Mouse (Mus musculus): ENCODE measurements around the gene Slit3.
A peak's percentile ranks its signal among the peaks of the same experiment; 100 is the strongest.

Gene Slit3

DNA sequence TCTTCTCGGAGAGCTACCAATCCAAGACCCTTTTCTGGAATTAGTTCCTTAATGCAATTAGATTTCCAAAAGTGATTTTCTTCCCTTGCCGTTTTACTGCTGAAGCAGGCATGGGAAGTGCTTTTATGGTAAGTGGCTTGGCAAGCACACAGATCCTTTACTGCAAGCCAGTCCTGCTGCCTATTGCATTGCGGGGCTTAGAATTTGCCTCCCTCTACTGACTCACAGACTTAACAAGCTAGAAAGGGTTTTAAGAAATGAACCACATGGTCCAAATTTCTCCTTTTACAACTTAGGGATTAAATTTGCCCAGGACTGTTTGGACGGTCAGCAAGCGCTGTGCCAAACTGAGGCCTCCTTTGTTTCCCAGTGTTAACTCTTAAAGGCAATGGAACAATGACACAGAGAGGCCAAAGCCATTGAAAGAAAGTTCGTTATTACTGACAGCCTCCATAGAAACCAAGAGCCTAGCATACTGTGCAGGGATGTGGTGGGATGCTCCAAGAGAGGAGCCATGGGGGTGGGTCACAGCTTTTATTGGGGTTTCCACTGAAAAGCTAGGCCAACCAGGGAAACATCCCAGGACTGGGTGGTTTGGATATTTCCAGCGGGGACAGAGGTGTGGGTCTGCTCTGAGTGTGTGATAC, 406.9 kb downstream of the Slit3 start:
- DNase-seq (ENCODE audit: low spot score): peak; percentile 24

- no peak for DNase-seq (ENCODE audit: low spot score)
Measured at GRCm38 (mm10) chr11:35535027-35535426, 414.0 kb downstream of the Slit3 start.

DNA sequence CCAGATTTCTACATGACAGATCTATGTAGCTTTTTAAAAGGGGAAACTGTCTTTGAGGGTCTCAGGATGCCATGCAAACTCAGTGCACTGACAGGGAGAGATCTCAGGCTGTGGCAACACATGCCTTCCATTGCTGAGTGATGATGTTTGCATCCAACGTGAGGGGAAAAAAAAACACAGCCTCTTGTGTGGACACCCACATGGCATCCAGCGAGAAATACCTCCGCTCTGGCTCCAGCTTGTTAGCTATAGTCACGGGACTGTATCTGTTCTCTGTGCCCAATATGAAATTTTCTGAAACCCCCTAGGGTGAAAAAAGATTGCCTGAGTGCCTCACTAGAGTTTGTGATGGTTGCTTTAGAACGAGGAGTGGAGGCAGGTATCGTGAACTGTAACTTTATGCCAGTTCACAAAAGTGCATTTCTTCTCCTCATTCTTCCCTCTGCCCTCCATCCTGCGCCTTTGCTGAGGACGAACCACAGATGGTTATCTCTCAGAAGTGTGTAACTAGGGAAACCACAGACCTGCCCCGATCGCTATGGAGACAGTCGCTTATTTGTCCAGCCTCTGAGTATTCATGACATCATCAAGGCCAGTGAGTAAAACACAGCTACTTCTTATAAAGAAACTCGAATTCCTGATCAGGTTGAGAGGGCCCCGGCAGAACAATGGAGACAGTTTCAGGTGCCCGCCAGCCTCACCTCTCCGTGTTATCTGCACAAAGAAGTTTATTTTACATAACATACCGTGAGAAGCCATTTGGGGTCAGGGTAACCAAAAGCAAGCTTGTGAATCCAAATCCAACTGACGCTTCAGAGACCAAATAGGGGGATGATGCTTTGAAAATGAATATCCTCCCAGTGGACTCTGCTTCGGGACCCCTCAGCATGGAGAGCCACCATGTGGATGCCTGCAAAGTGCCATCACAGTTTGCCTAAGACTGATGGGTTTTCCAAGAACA, 416.4 kb downstream of the Slit3 start:
- no peak for DNase-seq (ENCODE audit: low spot score)

DNA sequence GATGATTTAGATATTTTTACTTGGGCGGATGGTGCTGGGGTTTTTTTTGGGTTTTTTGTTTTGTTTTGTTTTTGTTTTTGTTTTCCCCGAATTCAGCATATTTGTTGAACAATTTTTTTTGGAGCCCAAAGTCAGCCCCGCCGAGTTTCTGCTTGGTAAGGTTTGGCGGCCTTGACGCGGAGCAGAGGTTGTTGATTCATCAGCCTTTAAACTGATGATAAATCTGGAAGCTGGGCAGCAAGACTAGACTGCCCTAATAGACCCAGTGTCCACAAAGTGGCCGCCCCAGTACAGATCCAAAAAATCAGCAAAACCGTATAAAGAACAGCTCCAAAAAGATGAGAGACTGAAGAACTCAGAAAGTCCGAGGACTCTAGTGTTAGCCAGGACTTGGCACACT, 421.7 kb downstream of the Slit3 start:
- DNase-seq (ENCODE audit: low spot score): no peak

- no peak for DNase-seq (ENCODE audit: low spot score)
Measured at GRCm38 (mm10) chr11:35544112-35545064, 423.4 kb downstream of the Slit3 start.

DNA sequence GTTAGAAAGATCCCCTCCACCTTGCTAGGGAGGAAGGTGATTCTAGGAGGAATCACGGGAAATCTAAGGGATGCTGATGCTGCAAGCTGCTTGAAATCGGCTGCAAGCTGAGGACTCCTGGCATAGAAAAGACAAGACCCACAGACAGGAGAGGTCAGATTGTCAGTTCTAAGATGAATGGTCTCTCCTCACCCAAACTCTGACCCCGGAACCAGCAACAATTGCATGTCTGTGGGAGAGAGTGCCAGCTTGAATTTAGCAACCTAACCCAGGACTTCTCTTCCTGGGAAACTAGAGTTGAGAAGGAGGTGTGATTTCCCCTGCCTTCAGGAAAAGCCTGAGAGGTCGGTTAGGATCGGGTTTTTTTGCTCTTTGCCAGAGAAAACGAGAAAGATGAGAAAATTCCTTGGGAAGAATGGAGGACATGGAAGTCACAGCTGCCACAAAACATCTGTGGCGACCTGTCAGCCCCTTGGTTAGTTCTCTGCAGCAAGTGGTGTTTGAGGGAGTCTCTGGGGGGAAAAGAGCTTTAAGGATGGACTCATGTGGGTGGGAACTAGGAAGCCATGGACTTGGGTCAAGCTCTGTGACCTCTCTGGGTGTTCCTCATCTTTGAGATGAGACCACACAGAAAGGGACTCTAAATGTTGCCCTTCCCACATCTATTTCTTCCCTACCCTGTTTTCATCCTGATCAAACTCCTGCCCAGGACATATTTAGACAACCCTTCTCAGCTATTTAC, 425.2 kb downstream of the Slit3 start:
- no peak for DNase-seq (ENCODE audit: low spot score)

DNA sequence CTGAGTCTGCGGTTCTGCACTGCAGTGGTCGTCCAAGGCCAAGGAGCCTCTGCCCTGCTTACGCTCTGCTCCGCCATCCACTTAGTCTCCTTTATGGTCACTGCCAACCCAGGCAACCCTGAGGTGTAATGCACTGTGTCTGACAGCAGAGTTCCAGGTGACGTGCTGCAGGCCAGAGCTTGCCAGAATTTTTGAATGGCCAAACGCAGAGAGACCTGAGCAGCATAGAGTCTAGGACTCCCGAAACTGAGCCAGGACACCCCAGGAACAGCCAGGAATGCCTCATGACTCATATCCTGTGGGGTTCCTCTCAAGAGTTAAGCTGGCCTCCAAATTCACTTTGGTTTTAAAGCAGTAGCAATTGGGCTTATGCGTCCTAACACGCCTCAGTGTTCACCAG, 429.0 kb downstream of the Slit3 start:
- DNase-seq (ENCODE audit: low spot score): no peak

GRCm38 (mm10) chr11:35556192-35556591, 435.2 kb downstream of the Slit3 start:
- DNase-seq (ENCODE audit: low spot score): no peak

GRCm38 (mm10) chr11:35557476-35557875, 436.5 kb downstream of the Slit3 start:
- no peak for DNase-seq (ENCODE audit: low spot score)

DNA sequence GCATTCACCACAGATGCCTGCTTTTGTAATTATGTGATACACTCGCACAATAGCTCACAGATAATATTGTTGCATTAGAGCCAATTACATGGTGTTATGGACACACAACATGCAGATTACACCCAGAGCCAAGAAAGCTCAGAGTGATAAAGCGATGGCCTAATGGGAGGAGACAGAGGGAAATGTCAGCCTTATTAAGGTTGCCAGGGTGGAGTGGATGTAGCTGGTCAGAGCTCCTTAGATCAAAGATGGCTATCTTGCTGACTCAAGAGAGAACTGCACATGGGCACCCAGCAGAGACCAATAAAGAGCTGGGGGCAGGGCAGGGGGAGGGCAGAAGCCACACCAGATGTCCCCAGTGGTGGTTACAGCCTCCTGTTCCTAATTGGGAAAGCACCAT, 437.3 kb downstream of the Slit3 start:
- DNase-seq (ENCODE audit: low spot score): no peak

GRCm38 (mm10) chr11:35559386-35559785, 438.4 kb downstream of the Slit3 start:
- DNase-seq (ENCODE audit: low spot score): no peak

DNA sequence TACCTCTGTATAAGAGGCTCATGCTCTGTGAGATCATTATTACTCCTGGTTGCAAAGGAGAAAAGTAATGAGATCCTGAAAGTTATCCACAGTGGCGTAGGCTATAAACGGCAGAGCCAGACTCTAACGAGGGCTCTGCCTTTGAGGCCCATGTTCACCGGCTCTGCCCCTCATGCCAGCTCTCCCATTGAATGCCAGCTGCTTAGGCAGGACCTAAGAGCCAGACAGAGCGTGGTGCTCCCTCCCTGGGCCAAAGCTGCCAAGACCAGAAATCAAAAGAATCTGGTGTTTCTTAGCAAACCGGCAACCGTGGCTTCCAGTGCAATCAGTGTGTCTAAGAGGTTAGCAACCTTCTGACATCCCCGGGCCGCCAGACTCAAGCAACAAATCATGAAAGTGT, 440.7 kb downstream of the Slit3 start:
- DNase-seq (ENCODE audit: low spot score): no peak

- no peak for DNase-seq (ENCODE audit: low spot score)
Measured at GRCm38 (mm10) chr11:35565322-35565721, 444.3 kb downstream of the Slit3 start.

- no peak for DNase-seq (ENCODE audit: low spot score)
Measured at GRCm38 (mm10) chr11:35566686-35567085, 445.7 kb downstream of the Slit3 start.

DNA sequence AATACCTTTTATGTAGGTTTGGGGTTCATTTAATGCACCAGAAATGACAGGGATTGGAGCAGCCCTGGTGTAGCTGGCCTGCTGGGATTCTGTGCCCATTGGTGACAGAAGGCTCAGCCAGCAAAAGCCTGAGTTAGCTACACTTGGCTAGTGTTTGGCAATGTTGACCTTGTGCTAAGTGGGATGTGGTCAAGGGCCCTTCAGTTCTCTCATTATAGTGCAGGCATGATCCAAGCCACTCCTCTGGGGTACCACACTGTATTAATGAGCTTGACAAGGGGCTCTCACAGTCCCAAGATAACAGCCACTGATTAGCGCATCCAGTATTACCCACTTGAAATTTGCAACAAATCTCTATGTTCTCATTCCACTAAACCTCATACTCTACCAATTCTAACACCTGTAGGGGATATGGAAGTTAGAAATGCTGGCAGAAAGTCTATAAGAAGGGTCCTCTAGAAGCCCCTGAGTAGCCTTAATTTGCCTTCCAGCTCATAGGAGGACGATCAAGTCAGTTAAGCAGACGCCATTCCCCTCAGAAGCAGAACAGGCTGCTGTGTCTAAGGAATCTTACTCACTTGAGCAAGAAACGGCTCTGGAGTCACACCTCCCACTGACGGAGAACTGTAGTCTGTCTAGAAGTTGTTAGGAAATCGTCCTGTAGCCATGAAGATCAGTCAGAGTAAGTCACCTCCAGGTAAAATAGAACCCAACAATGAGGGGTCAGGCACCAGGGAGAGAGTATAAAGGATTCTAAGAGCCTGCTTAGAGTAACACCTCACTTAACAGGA, 448.3 kb downstream of the Slit3 start:
- no peak for DNase-seq (ENCODE audit: low spot score)

DNA sequence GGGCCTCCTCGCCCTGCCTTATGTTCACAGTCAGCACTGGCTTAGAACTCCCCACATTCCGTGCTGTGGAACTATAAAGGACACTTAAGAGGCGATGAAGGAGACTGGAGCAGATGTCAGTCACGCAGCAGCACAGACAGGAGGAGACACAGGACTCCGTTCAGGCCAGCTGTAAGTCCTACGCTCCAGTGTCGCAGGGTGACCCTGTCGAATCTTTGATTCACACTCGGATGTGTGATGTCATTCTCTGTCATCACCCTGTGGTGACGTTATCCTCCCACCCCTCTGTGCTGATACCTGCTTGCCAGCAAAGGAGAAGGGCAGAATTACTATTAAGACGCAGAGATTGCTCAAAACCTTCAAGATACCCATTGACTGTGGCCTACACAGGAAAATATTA, 448.9 kb downstream of the Slit3 start:
- no peak for DNase-seq (ENCODE audit: low spot score)

- DNase-seq (ENCODE audit: low spot score): no peak
Measured at GRCm38 (mm10) chr11:35571910-35572309, 450.9 kb downstream of the Slit3 start.

DNA sequence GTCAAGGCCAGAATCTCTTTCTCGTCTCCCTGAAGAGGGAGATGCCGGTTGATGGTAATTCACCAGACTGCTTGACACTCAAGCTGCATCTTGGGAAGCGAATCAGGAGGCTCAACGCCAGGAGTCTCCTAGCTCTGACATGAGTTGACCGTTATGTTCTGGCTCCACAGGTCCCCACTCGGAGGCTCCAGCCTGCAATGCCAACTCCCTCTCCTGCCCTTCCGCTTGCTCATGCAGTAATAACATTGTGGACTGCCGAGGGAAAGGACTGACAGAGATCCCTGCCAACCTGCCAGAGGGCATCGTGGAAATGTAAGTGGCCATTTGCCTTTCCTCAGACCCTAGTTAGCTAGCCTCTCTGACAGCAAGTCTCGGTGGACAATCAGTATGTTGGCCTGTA, 457.8 kb downstream of the Slit3 start:
- no peak for DNase-seq (ENCODE audit: low spot score)

GRCm38 (mm10) chr11:35582591-35582990, 461.6 kb downstream of the Slit3 start:
- no peak for DNase-seq (ENCODE audit: low spot score)

- DNase-seq (ENCODE audit: low spot score): no peak
Measured at GRCm38 (mm10) chr11:35583633-35584032, 462.6 kb downstream of the Slit3 start.

Data from layer of hippocampus, adult 11-12 months (tissue).